Mouse (Mus musculus) brain, embryonic 18.5 days (tissue): Measurements from ENCODE around the gene Prss48.

ENCODE experiments used
- DNase-seq: peaks from one replicate; pipeline ENCODE4 v3.0.0-alpha.2; 2012; ENCODE audit warnings: low read depth, low spot score

Gene Prss48

GRCm38 (mm10) chr3:86002423-86002822 is at the start of gene Prss48:
Gene Prss48, minus strand, starts transcription at chr3:86002491.
- DNase-seq: no peak

- no peak for DNase-seq
Observed at GRCm38 (mm10) chr3:86049041-86049440, 46.8 kb upstream of the Prss48 start.

GRCm38 (mm10) chr3:86047686-86048408 is 45.6 kb upstream of the Prss48 start:
- DNase-seq: no peak

GRCm38 (mm10) chr3:86040286-86041201 is 38.3 kb upstream of the Prss48 start:
- no peak for DNase-seq

- no peak for DNase-seq
Observed at GRCm38 (mm10) chr3:86038648-86039047, 36.4 kb upstream of the Prss48 start.

- DNase-seq: no peak
Observed at GRCm38 (mm10) chr3:86037926-86038484, 35.7 kb upstream of the Prss48 start.

- DNase-seq: no peak
Observed at GRCm38 (mm10) chr3:86033455-86034090, 31.3 kb upstream of the Prss48 start.

GRCm38 (mm10) chr3:86030566-86030965 is 28.3 kb upstream of the Prss48 start:
- no peak for DNase-seq

GRCm38 (mm10) chr3:86028658-86029375 is 26.5 kb upstream of the Prss48 start:
- no peak for DNase-seq

GRCm38 (mm10) chr3:86025341-86026137 is 23.2 kb upstream of the Prss48 start:
- DNase-seq: no peak

- DNase-seq: no peak
Observed at GRCm38 (mm10) chr3:86024065-86024795, 21.9 kb upstream of the Prss48 start.

- no peak for DNase-seq
Observed at GRCm38 (mm10) chr3:86021651-86022050, 19.4 kb upstream of the Prss48 start.

GRCm38 (mm10) chr3:86020921-86021650 is 18.8 kb upstream of the Prss48 start:
- DNase-seq: no peak

- no peak for DNase-seq
Observed at GRCm38 (mm10) chr3:86017484-86017883, 15.2 kb upstream of the Prss48 start.

GRCm38 (mm10) chr3:86016965-86017364 is 14.7 kb upstream of the Prss48 start:
- no peak for DNase-seq

- DNase-seq: no peak
Observed at GRCm38 (mm10) chr3:86013837-86014236, 11.5 kb upstream of the Prss48 start.

- no peak for DNase-seq
Observed at GRCm38 (mm10) chr3:86011833-86012232, 9.5 kb upstream of the Prss48 start.

- DNase-seq: no peak
Observed at GRCm38 (mm10) chr3:86011373-86011772, 9.1 kb upstream of the Prss48 start.

- DNase-seq: no peak
Observed at GRCm38 (mm10) chr3:86010618-86011017, 8.3 kb upstream of the Prss48 start.
